Mouse (Mus musculus): Measurements from ENCODE around the gene Mif4gd. TPM values are rescaled to one million over a fixed set of nuclear protein-coding genes. Genes with fewer than 3 reads are reported as not detected.

Mif4gd gene
- polyA plus RNA-seq, 1 experiment from 2014 or later = 8.8 TPM

DNA sequence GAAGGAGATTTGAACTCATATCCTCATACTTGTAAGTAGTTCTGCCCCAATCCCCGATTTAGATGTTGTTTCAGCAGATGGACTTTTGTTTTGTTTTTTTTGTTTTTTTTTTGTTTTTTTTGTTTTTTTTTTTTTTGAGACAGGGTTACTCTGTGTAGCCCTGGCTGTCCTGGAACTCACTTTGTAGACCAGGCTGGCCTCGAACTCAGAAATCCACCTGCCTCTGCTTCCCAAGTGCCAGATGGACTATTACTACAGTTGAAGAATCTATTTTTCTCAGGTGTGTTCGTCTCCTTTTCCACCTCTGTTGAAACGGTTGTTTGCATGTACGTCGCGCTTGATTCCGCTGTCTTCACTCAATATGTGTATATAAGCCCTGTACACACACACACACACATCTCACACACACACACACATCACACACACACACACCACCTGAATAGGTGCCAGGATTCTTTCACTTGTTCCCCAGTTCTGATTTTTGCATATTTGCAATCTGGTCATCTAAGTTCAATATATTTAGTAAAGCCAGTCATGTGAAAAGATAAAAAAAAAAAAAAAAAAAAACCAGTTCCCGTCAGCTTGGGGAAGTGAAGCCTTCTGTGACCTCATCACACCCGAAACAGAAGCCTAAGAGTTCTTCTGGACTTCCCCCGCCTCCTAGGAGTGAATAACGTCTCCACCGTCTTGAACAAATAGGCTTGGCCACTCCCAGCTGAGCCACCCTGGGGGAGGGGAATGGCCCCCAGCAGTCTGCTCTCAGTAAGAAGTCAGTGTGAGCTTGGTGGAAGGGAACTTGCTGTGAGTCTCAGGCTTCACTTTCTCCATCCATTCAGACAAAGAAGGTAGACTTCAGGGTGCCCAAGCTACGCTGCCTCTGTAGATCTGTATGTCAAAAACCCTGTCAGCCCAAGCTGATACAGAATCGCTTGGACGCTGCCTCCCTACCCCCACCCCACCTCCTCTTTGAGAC is 18.0 kb upstream of the Mif4gd start:
- Histone ChIP-seq H3K4me3 (replicated peaks) (no peak overlapping the region), H3K4me2 (replicated peaks) (no peak overlapping the region), H3K9ac (replicated peaks) (no peak overlapping the region), H3K27ac (no peak overlapping the region), H3K9me3 (no peaks in the 10 kb centered on the region), H3K36me3 (no peaks in the 10 kb centered on the region), H3K4me1 (replicated peaks) (peaks cover 12% of the 10 kb centered on the region), H3K27me3 (no peaks in the 10 kb centered on the region)
- ATAC-seq = no peak
- WGBS = 53% methylated on average over 16 of the region's 16 CpGs

DNA sequence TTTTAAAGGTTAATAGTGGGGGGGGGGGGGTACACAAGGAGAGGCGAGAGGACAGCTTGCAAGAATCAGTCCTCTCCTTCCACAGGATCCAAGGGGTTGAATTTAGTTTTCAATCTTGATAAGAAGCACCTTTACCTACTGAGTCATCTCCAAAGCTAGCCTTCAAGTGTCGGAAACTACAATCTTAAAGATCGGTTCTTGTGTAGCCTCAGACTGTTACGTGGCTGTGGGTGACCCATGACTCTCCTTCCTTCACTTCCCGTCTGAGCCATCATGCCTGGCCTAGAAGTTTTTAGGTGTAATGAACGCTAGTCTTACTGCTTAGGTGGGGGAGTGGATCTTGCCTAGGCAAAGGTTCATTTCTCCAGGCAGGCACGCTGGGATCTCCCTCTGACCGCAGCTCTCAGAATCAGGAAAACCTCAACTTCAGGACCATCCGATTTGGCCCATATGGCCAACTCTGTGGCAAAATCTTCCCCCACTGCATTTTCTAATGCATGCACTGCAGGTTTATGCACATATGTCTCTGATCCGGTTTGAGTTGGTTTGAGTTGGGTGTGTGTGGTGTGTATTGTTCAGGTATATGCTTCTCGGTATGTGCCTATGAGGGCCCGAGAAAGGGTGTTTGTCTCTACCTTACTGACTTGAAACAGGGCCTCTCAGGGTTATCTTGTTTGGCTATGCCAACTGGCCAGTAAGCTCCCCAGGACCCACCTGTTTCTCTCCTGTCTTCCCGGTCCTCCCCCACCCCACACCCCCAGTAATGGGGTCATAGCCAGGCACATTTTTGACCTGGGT is 17.2 kb upstream of the Mif4gd start:
- 90% methylated on average over 13 of the region's 13 CpGs for WGBS
- ATAC-seq = no peak
- no peak overlapping the region for H3K4me3 ChIP-seq (replicated peaks)
- H3K27me3 ChIP-seq = no peaks in the 10 kb centered on the region
- H3K9me3 ChIP-seq = no peaks in the 10 kb centered on the region
- H3K4me2 ChIP-seq (replicated peaks) = no peak overlapping the region
- peaks cover 12% of the 10 kb centered on the region for H3K4me1 ChIP-seq (replicated peaks)
- H3K27ac ChIP-seq = no peak overlapping the region
- no peaks in the 10 kb centered on the region for H3K36me3 ChIP-seq
- H3K9ac ChIP-seq (replicated peaks) = no peak overlapping the region

GRCm38 (mm10) chr11:115628465-115629101 is 15.8 kb upstream of the Mif4gd start:
- Histone ChIP-seq H3K9ac (replicated peaks) (peak overlapping the region; percentile 23; the same call in 1 of the 2 replicates), H3K27me3 (no peaks in the 10 kb centered on the region), H3K4me3 (replicated peaks) (peak overlapping the region; percentile 70), H3K4me1 (replicated peaks) (peaks cover 12% of the 10 kb centered on the region), H3K36me3 (peaks cover 3% of the 10 kb centered on the region), H3K27ac (no peak overlapping the region), H3K4me2 (replicated peaks) (peak overlapping the region; percentile 88), H3K9me3 (no peaks in the 10 kb centered on the region)
- 57% methylated on average over 13 of the region's 13 CpGs for WGBS
- no peak for ATAC-seq

DNA sequence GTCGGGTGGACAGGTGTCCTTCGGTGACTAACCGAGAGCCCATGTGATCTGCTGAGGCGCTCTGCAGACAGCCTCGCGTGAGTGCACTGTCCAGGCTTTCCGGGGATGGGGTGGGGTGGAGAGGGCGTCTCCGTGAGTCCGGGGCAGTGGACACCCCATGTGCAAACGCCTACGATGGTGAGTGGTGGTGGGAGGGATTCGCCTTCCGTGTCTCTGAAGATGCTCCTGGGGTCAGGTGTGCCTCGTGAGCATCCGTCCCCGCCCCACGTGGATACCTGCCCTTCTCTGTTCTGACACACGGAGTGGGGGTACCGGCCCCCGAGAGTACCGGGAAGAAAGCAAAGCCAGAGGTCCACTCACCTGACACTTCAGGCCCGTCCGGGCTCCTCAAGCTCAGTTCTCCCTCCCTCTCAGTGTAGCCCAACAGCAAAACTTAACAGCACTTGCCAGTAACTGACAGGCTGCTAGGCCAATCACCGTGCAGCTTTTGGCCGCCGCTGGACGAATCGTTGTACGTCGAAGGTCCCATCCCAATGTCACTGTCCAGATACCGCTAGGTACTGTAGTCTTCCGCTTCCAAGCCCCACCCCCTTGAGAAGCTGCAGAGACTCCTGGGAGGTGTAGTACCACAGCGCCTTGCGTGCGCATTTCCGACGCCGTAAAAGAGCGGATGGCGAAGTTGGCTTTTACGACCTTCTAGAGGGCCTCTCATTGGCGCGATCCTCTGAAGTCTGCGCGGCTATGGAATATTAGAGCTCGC is 15.1 kb upstream of the Mif4gd start, which contains the start of gene Slc25a19:
Slc25a19 (minus strand) TSS at position 591 of the 760 bp plus-strand sequence.
- under 1% methylated on average over 47 of the region's 47 CpGs for WGBS
- H3K4me3 ChIP-seq (replicated peaks) = peak within 1 kb of the TSS; percentile 70
- no peaks in the 10 kb centered on the region for H3K27me3 ChIP-seq
- H3K36me3 ChIP-seq = peaks cover 10% of the 10 kb centered on the region
- H3K4me1 ChIP-seq (replicated peaks) = peaks cover 12% of the 10 kb centered on the region
- peak; percentile 100 for ATAC-seq
- H3K9me3 ChIP-seq = no peaks in the 10 kb centered on the region
- no peak within 1 kb of the TSS for H3K27ac ChIP-seq
- peak within 1 kb of the TSS; percentile 88 for H3K4me2 ChIP-seq (replicated peaks)
- H3K9ac ChIP-seq (replicated peaks) = peak within 1 kb of the TSS; percentile 74

GRCm38 (mm10) chr11:115626824-115627616 is 14.3 kb upstream of the Mif4gd start:
- Histone ChIP-seq H3K27ac (no peak overlapping the region; the same call in 1 of the 2 replicates), H3K36me3 (peaks cover 18% of the 10 kb centered on the region), H3K27me3 (no peaks in the 10 kb centered on the region), H3K9ac (replicated peaks) (peak overlapping the region; percentile 74), H3K4me2 (replicated peaks) (peak overlapping the region; percentile 88), H3K4me3 (replicated peaks) (peak overlapping the region; percentile 70), H3K4me1 (replicated peaks) (peaks cover 12% of the 10 kb centered on the region), H3K9me3 (no peaks in the 10 kb centered on the region)
- ATAC-seq = no peak
- WGBS = 55% methylated on average over 11 of the region's 11 CpGs

GRCm38 (mm10) chr11:115625877-115626276 is 13.1 kb upstream of the Mif4gd start:
- no peak overlapping the region for H3K9ac ChIP-seq (replicated peaks)
- WGBS = 84% methylated on average over 9 of the region's 9 CpGs
- ATAC-seq = no peak

GRCm38 (mm10) chr11:115623487-115624070 is 10.8 kb upstream of the Mif4gd start:
- Histone ChIP-seq H3K4me1 (replicated peaks) (peaks cover 11% of the 10 kb centered on the region), H3K4me2 (replicated peaks) (no peak overlapping the region), H3K4me3 (replicated peaks) (no peak overlapping the region), H3K9me3 (no peaks in the 10 kb centered on the region), H3K9ac (replicated peaks) (no peak overlapping the region), H3K27ac (no peak overlapping the region), H3K36me3 (peaks cover 39% of the 10 kb centered on the region), H3K27me3 (no peaks in the 10 kb centered on the region)
- no peak for ATAC-seq
- WGBS = 73% methylated on average over 9 of the region's 9 CpGs

More at GRCm38 (mm10) chr11:115625877-115626276, 13.1 kb upstream of the Mif4gd start:
- H3K27ac ChIP-seq = no peak overlapping the region
- no peak overlapping the region for H3K4me3 ChIP-seq (replicated peaks)
- H3K4me2 ChIP-seq (replicated peaks) = no peak overlapping the region
- H3K9me3 ChIP-seq = no peaks in the 10 kb centered on the region
- H3K27me3 ChIP-seq = no peaks in the 10 kb centered on the region
- peaks cover 12% of the 10 kb centered on the region for H3K4me1 ChIP-seq (replicated peaks)
- H3K36me3 ChIP-seq = peaks cover 26% of the 10 kb centered on the region

DNA sequence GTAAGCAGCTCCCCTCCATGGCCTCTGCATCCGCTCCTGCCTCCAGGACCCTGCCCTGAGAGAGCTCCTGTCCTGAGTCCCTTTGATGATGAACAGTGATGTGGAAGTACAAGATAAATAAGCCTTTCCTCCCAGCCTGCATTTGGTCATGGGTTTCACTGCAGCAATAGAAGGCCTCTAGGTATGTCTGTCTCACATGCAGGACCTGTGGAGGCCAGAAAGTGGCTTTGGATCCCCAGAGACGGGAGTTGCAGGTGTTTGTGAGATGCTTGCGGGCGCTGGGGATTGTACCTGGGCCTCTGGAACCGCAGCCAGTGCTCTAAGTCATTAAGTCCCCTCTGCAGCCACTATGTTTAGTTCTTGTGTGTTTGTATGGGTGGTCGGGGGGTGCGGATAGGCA is 7.2 kb upstream of the Mif4gd start:
- peaks cover 62% of the 10 kb centered on the region for H3K36me3 ChIP-seq
- H3K4me3 ChIP-seq (replicated peaks) = no peak overlapping the region
- no peak overlapping the region for H3K4me2 ChIP-seq (replicated peaks)
- WGBS = 91% methylated on average over 7 of the region's 7 CpGs
- no peak for ATAC-seq
- no peaks in the 10 kb centered on the region for H3K4me1 ChIP-seq (replicated peaks)
- no peak overlapping the region for H3K27ac ChIP-seq
- no peaks in the 10 kb centered on the region for H3K9me3 ChIP-seq
- H3K9ac ChIP-seq (replicated peaks) = no peak overlapping the region
- 0 out of 2 replicates have a peak, but pooled peaks cover under 1% of the 10 kb centered on the region for H3K27me3 ChIP-seq

GRCm38 (mm10) chr11:115618732-115619516 is 6.2 kb upstream of the Mif4gd start:
- 88% methylated on average over 16 of the region's 16 CpGs for WGBS
- H3K27me3 ChIP-seq = peaks cover 11% of the 10 kb centered on the region
- H3K4me3 ChIP-seq (replicated peaks) = no peak overlapping the region
- no peak overlapping the region for H3K9ac ChIP-seq (replicated peaks)
- H3K27ac ChIP-seq = no peak overlapping the region
- no peaks in the 10 kb centered on the region for H3K9me3 ChIP-seq
- no peaks in the 10 kb centered on the region for H3K4me1 ChIP-seq (replicated peaks)
- no peak for ATAC-seq
- H3K36me3 ChIP-seq = peaks cover 70% of the 10 kb centered on the region
- H3K4me2 ChIP-seq (replicated peaks) = no peak overlapping the region

- 89% methylated on average over 2 of the region's 2 CpGs for WGBS
- Histone ChIP-seq H3K4me1 (replicated peaks) (peaks cover 8% of the 10 kb centered on the region), H3K27ac (no peak overlapping the region), H3K4me3 (replicated peaks) (no peak overlapping the region), H3K36me3 (peaks cover 62% of the 10 kb centered on the region), H3K27me3 (peaks cover 17% of the 10 kb centered on the region), H3K4me2 (replicated peaks) (no peak overlapping the region), H3K9me3 (no peaks in the 10 kb centered on the region), H3K9ac (replicated peaks) (no peak overlapping the region)
- no peak for ATAC-seq
These were observed 5.2 kb upstream of the Mif4gd start for GRCm38 (mm10) chr11:115618001-115618400.
